Comparison of ENCODE assay signal across 11 mouse cellular contexts in genomic region chr6:38743351-38743750, GRCm38 (mm10).
"Had no signal": no experiment of that assay in that cellular context is flagged by ENCODE, and none has a peak within 500 bp of the region (broad histone marks: within the 10 kb centered on the region; RNA-seq: fewer than 3 reads in every experiment).

No protein-coding gene starts in this region.

- DNase-seq: forebrain, postnatal 0 days; gastrocnemius, postnatal 14 days; gastrocnemius, postnatal 36 days; heart, postnatal 10 days; heart, postnatal 4 days; kidney, adult 18-20 months; kidney, adult 8-10 months; kidney, postnatal 10 days; kidney, postnatal 25 days; kidney, postnatal 4 days; liver had no signal
